Mouse (Mus musculus) CH12.LX (cell line): ENCODE measurements around the gene Hist1h3f. TPM values are rescaled to one million over a fixed set of nuclear protein-coding genes. Genes with fewer than 3 reads are reported as not detected.

Experiments used
- DNase-seq: peaks from one replicate; pipeline ENCODE4 v3.0.0-alpha.2; 2013; ENCODE audit errors: extremely low read depth
- H3K27ac ChIP-seq: 2 replicates; pipeline ENCODE4 v1.5.1; 2012; ENCODE audit warnings: low read depth, mild to moderate bottlenecking, control low read depth, moderate library complexity; ENCODE audit not compliant: insufficient read depth
- H3K27me3 ChIP-seq: replicated peaks from 2 replicates; pipeline ENCODE3; 2012; ENCODE audit warnings: inconsistent platforms
- H3K36me3 ChIP-seq, 2 experiments: replicated peaks in 1 of 2; 2 replicates each; pipeline versions ENCODE3 to v1.6.1; 2012; ENCODE audit warnings: inconsistent platforms in 1 of 2, low read length in 1 of 2, mild to moderate bottlenecking in 1 of 2, mixed read lengths in 1 of 2, moderate library complexity in 1 of 2; ENCODE audit not compliant: control insufficient read depth in 1 of 2, insufficient read depth in 1 of 2
- H3K4me1 ChIP-seq, 2 experiments: 2 replicates each; pipeline ENCODE4 v1.6.1; 2012; ENCODE audit warnings: inconsistent platforms in 1 of 2, moderate library complexity in 1 of 2; ENCODE audit not compliant: insufficient read depth in 2 of 2, control insufficient read depth in 1 of 2
- H3K4me2 ChIP-seq: 2 replicates; pipeline ENCODE4 v1.6.1; 2012; ENCODE audit warnings: low read depth, mild to moderate bottlenecking, control low read depth; ENCODE audit not compliant: poor library complexity, insufficient read depth, severe bottlenecking
- H3K4me3 ChIP-seq, 3 experiments: fragments of 150-350 bp in 1 of 3; sonication (generic) in 1 of 3; replicated peaks in 1 of 3; 2 replicates each; pipeline versions ENCODE3 to v1.5.1; 2011 to 2012; ENCODE audit warnings: low read depth in 2 of 3, low read length in 2 of 3, mild to moderate bottlenecking in 2 of 3, moderate library complexity in 2 of 3, control low read depth in 1 of 3, improper control_type of control experiment in 1 of 3, inconsistent platforms in 1 of 3, mixed read lengths in 1 of 3; ENCODE audit not compliant: poor library complexity in 1 of 3
- H3K79me2 ChIP-seq: replicated peaks from 2 replicates; pipeline ENCODE4 v1.6.1; 2012; ENCODE audit warnings: mild to moderate bottlenecking, moderate library complexity; ENCODE audit not compliant: control insufficient read depth, poor library complexity, insufficient read depth, severe bottlenecking; ENCODE audit errors: extremely low read depth
- H3K9ac ChIP-seq: 2 replicates; pipeline ENCODE4 v1.6.1; 2012; ENCODE audit warnings: low read depth, mild to moderate bottlenecking, control low read depth, moderate library complexity; ENCODE audit not compliant: insufficient read depth
- H3K9me3 ChIP-seq: replicated peaks from 2 replicates; pipeline ENCODE3; 2012; ENCODE audit warnings: low read length, inconsistent platforms, mixed read lengths
- BHLHE40 ChIP-seq: IDR thresholded peaks from 2 replicates; pipeline ENCODE4 v1.6.1; 2011; ENCODE audit warnings: mild to moderate bottlenecking, low read depth, low read length, improper control_type of control experiment
- CTCF ChIP-seq, 2 experiments: IDR thresholded peaks in 1 of 2; conservative IDR thresholded peaks in 1 of 2; 2 replicates each; pipeline ENCODE4 v1.5.1; 2011 to 2012; ENCODE audit warnings: low read depth in 2 of 2, low read length in 2 of 2, improper control_type of control experiment in 1 of 2, inconsistent platforms in 1 of 2, mild to moderate bottlenecking in 1 of 2, moderate library complexity in 1 of 2
- E2F4 ChIP-seq: IDR thresholded peaks from 2 replicates; pipeline ENCODE4 v1.6.1; 2011; ENCODE audit warnings: low read depth, low read length, improper control_type of control experiment; ENCODE audit not compliant: insufficient replicate concordance
- ELF1 ChIP-seq: IDR thresholded peaks from 2 replicates; pipeline ENCODE4 v1.6.1; 2014; ENCODE audit warnings: low read depth, mild to moderate bottlenecking, inconsistent platforms, low read length, improper control_type of control experiment
- EP300 ChIP-seq: IDR thresholded peaks from 2 replicates; pipeline ENCODE4 v1.6.1; 2011; ENCODE audit warnings: low read length, improper control_type of control experiment
- GABPA ChIP-seq: IDR thresholded peaks from 2 replicates; pipeline ENCODE4 v1.6.1; 2012; ENCODE audit warnings: low read depth, low read length, improper control_type of control experiment, inconsistent platforms; ENCODE audit not compliant: insufficient replicate concordance
- HCFC1 ChIP-seq: IDR thresholded peaks from 2 replicates; pipeline ENCODE4 v1.6.1; 2012; ENCODE audit warnings: low read depth, mild to moderate bottlenecking, inconsistent platforms, low read length, improper control_type of control experiment
- JUN ChIP-seq: IDR thresholded peaks from 2 replicates; pipeline ENCODE4 v1.6.1; 2011; ENCODE audit warnings: low read depth, mild to moderate bottlenecking, low read length, improper control_type of control experiment, moderate library complexity; ENCODE audit not compliant: insufficient read depth
- JUND ChIP-seq: conservative IDR thresholded peaks from 2 replicates; pipeline ENCODE4 v1.6.1; 2011; ENCODE audit warnings: low read depth, low read length, improper control_type of control experiment
- KAT2A ChIP-seq: IDR thresholded peaks from 2 replicates; pipeline ENCODE4 v1.6.1; 2012; ENCODE audit warnings: low read length, improper control_type of control experiment, inconsistent platforms; ENCODE audit not compliant: insufficient replicate concordance
- MAFK ChIP-seq: IDR thresholded peaks from 2 replicates; pipeline ENCODE4 v1.6.1; 2011; ENCODE audit warnings: low read length, improper control_type of control experiment; ENCODE audit not compliant: insufficient replicate concordance
- MAZ ChIP-seq: IDR thresholded peaks from 2 replicates; pipeline ENCODE4 v1.6.1; 2012; ENCODE audit warnings: low read depth, mild to moderate bottlenecking, inconsistent platforms, low read length, improper control_type of control experiment, moderate library complexity
- MEF2A ChIP-seq: IDR thresholded peaks from 2 replicates; pipeline ENCODE4 v1.6.1; 2014; ENCODE audit warnings: low read depth, mild to moderate bottlenecking, inconsistent platforms, low read length, improper control_type of control experiment, borderline replicate concordance
- MXI1 ChIP-seq: IDR thresholded peaks from 2 replicates; pipeline ENCODE4 v1.6.1; 2011; ENCODE audit warnings: mild to moderate bottlenecking, low read depth, low read length, improper control_type of control experiment
- NELFE ChIP-seq: IDR thresholded peaks from 2 replicates; pipeline ENCODE4 v1.6.1; 2011; ENCODE audit warnings: low read depth, low read length, improper control_type of control experiment
- NRF1 ChIP-seq: IDR thresholded peaks from 2 replicates; pipeline ENCODE4 v1.6.1; 2014; ENCODE audit warnings: low read depth, mild to moderate bottlenecking, inconsistent platforms, low read length, improper control_type of control experiment, moderate library complexity
- PAX5 ChIP-seq: IDR thresholded peaks from 2 replicates; pipeline ENCODE4 v1.6.1; 2012; ENCODE audit warnings: low read length, inconsistent platforms, mixed read lengths
- POLR2A ChIP-seq: IDR thresholded peaks from 2 replicates; pipeline ENCODE4 v1.6.1; 2011; ENCODE audit warnings: low read depth, mild to moderate bottlenecking, improper control_type of control experiment, low read length
- RCOR1 ChIP-seq: conservative IDR thresholded peaks from 2 replicates; pipeline ENCODE4 v1.6.1; 2012; ENCODE audit warnings: low read depth, mild to moderate bottlenecking, inconsistent platforms, low read length, improper control_type of control experiment
- SIN3A ChIP-seq: IDR thresholded peaks from 2 replicates; pipeline ENCODE4 v1.6.1; 2012; ENCODE audit warnings: low read length, improper control_type of control experiment, inconsistent platforms
- SMC3 ChIP-seq: IDR thresholded peaks from 2 replicates; pipeline ENCODE4 v1.6.1; 2011; ENCODE audit warnings: low read depth, low read length, improper control_type of control experiment
- TBP ChIP-seq: conservative IDR thresholded peaks from 2 replicates; pipeline ENCODE4 v1.6.1; 2011; ENCODE audit warnings: low read depth, low read length, improper control_type of control experiment
- TCF12 ChIP-seq: IDR thresholded peaks from 2 replicates; pipeline ENCODE4 v1.6.1; 2014; ENCODE audit warnings: low read depth, mild to moderate bottlenecking, inconsistent platforms, low read length, improper control_type of control experiment
- UBTF ChIP-seq: IDR thresholded peaks from 2 replicates; pipeline ENCODE4 v1.6.1; 2012; ENCODE audit warnings: low read depth, mild to moderate bottlenecking, inconsistent platforms, low read length, improper control_type of control experiment, moderate library complexity
- USF1 ChIP-seq: IDR thresholded peaks from 2 replicates; pipeline ENCODE4 v1.6.1; 2014; ENCODE audit warnings: low read depth, mild to moderate bottlenecking, inconsistent platforms, low read length, improper control_type of control experiment
- USF2 ChIP-seq: conservative IDR thresholded peaks from 2 replicates; pipeline ENCODE4 v1.6.1; 2011; ENCODE audit warnings: low read depth, low read length, improper control_type of control experiment
- ZKSCAN1 ChIP-seq: IDR thresholded peaks from 2 replicates; pipeline ENCODE4 v1.6.1; 2012; ENCODE audit warnings: low read depth, inconsistent platforms, low read length, improper control_type of control experiment, borderline replicate concordance
- ZMIZ1 ChIP-seq: IDR thresholded peaks from 2 replicates; pipeline ENCODE4 v1.6.1; 2012; ENCODE audit warnings: low read depth, mild to moderate bottlenecking, inconsistent platforms, low read length, improper control_type of control experiment
- ZNF384 ChIP-seq: IDR thresholded peaks from 2 replicates; pipeline ENCODE4 v1.6.1; 2012; ENCODE audit warnings: low read depth, low read length, improper control_type of control experiment, inconsistent platforms
- dilution Hi-C: fragments of 300-500 bp; cut with MboI; formaldehyde crosslinking; loops from 2 replicates; pipeline ENCODE4 v1.14.3; 2020; ENCODE audit warnings: low sequenced_read_pairs; ENCODE audit not compliant: extremely low pct_unique_long_range_greater_than_20kb, extremely low pct_ligation_motif_present
- in situ Hi-C: fragments of 300-500 bp; cut with MboI; formaldehyde crosslinking; loops from 3 replicates; pipeline ENCODE4 v1.14.3; 2019; ENCODE audit warnings: low sequenced_read_pairs, low pct_ligation_motif_present, low pct_unique_long_range_greater_than_20kb, mixed read lengths
- polyA plus RNA-seq: library from polyadenylated mRNA; unstranded; fragments of >175 nt; gene quantifications from 2 replicates; pipeline ENCODE4 v1.2.1, GENCODE M21; 2012; ENCODE audit warnings: low read depth; ENCODE audit not compliant: insufficient read length
- total RNA-seq, 2 experiments: library from RNA; depleted of rRNA; stranded (reverse); fragments of 300-350 nt in 1 of 2; fragments of >200 nt in 1 of 2; gene quantifications; 2 replicates each; pipeline ENCODE4 v1.2.3; 2012 to 2014

The Hist1h3f gene
- total and polyA plus RNA-seq, 3 experiments = 0.30 to 553 (median 8.0) TPM

GRCm38 (mm10) chr13:23521703-23522102 lies 22.1 kb upstream of the Hist1h3f start:
- H3K4me1 ChIP-seq = peaks cover 0 to 41% of the 10 kb centered on the region in 2 experiments; a peak in 2 of 4 replicates
- DNase-seq = peak; percentile 85

GRCm38 (mm10) chr13:23523976-23524375 lies 19.9 kb upstream of the Hist1h3f start:
- TF ChIP-seq SIN3A (no peak), USF2 (no peak), E2F4 (no peak), EP300 (no peak), CTCF (conservative IDR thresholded peaks at IDR 0.05 in 1 of 2, IDR thresholded peaks at IDR 0.05 in 1 of 2; ENCODE audit: low read depth in 2 of 2, low read length in 2 of 2) (no peak), HCFC1 (no peak), MAZ (no peak), NELFE (no peak), RCOR1 (no peak), TBP (no peak), ZKSCAN1 (no peak), MXI1 (no peak), ZMIZ1 (no peak)
- dilution Hi-C loops (no loop called here), in situ Hi-C loops (loop anchor here (5.0 to 25.0 kb wide), 3 partner anchors 92 to 1587 kb away; partner anchors contain the start of genes Hist1h2ah, Hist1h2bk and Zfp184)
- H3K9me3 ChIP-seq = no peaks in the 10 kb centered on the region
- H3K79me2 ChIP-seq = no peaks in the 10 kb centered on the region
- peaks cover 3 to 53% of the 10 kb centered on the region in 2 experiments; a peak in 3 of 4 replicates for H3K4me1 ChIP-seq
- H3K27ac ChIP-seq = no peak overlapping the region
- no peak overlapping the region for H3K4me3 ChIP-seq
- H3K9ac ChIP-seq = no peak overlapping the region
- no peaks in the 10 kb centered on the region for H3K36me3 ChIP-seq
- no peak for DNase-seq
- no peaks in the 10 kb centered on the region for H3K27me3 ChIP-seq
- H3K4me2 ChIP-seq = peak overlapping the region; percentile 8; the same call in 1 of the 2 replicates

More at GRCm38 (mm10) chr13:23521703-23522102, 22.1 kb upstream of the Hist1h3f start:
- peak overlapping the region; percentile 19; the same call in 1 of the 2 replicates for H3K9ac ChIP-seq
- peak overlapping the region in 2 of 3 experiments; percentile 26 to 35 for H3K4me3 ChIP-seq
- H3K9me3 ChIP-seq = no peaks in the 10 kb centered on the region
- TF ChIP-seq USF1 = no peak
- TF ChIP-seq NRF1 = peak; percentile 66; the same call in 1 of the 2 replicates
- peak; percentile 100 for TF ChIP-seq TBP
- TF ChIP-seq POLR2A = no peak
- TF ChIP-seq ZNF384 = peak; percentile 86
- TF ChIP-seq KAT2A = 0 out of 2 replicates have a peak, but pooled peaks have one; percentile 35
- TF ChIP-seq ZKSCAN1 = no peak
- no peak for TF ChIP-seq SMC3
- TF ChIP-seq GABPA = no peak
- TF ChIP-seq EP300 = no peak
- TF ChIP-seq JUND = no peak
- no peak for TF ChIP-seq PAX5
- TF ChIP-seq TCF12 = no peak
- no peak for TF ChIP-seq JUN
- TF ChIP-seq ZMIZ1 = no peak
- peak; percentile 35; the same call in 1 of the 2 replicates for TF ChIP-seq MEF2A
- TF ChIP-seq ELF1 = peak; percentile 98
- peak; percentile 87; the same call in 1 of the 2 replicates for TF ChIP-seq E2F4
- no peak for TF ChIP-seq BHLHE40
- no peak for TF ChIP-seq CTCF (conservative IDR thresholded peaks at IDR 0.05 in 1 of 2, IDR thresholded peaks at IDR 0.05 in 1 of 2; ENCODE audit: low read depth in 2 of 2, low read length in 2 of 2)
- TF ChIP-seq UBTF = no peak
- TF ChIP-seq MAFK = peak; percentile 97
- no peaks in the 10 kb centered on the region for H3K79me2 ChIP-seq
- no peak overlapping the region for H3K27ac ChIP-seq
- no peaks in the 10 kb centered on the region for H3K27me3 ChIP-seq
- in situ Hi-C loops (loop anchor here (5.0 to 25.0 kb wide), 3 partner anchors 89 to 1584 kb away; partner anchors contain the start of genes Hist1h2ah, Hist1h2bk and Zfp184), dilution Hi-C loops (no loop called here)
- H3K4me2 ChIP-seq = peak overlapping the region; percentile 71
- no peaks in the 10 kb centered on the region for H3K36me3 ChIP-seq
